Mouse (Mus musculus) hindbrain, embryonic 12.5 days (tissue): Measurements from ENCODE around the gene Rnf145. TPM values are rescaled to one million over a fixed set of nuclear protein-coding genes. Genes with fewer than 3 reads are reported as not detected.

Source experiments
- ATAC-seq: fragments of 200-750 bp; cut with Nextera tagmentation; 2 replicates; pipeline ENCODE4 v1.8.0; 2017; ENCODE audit warnings: moderate TSS enrichment; ENCODE audit not compliant: low FRiP score
- H3K27ac ChIP-seq: fragments of 300-500 bp; sonication (generic); 2 replicates; pipeline ENCODE4 v1.5.1; 2016; ENCODE audit warnings: mild to moderate bottlenecking
- H3K27me3 ChIP-seq: fragments of 300-500 bp; sonication (generic); 2 replicates; pipeline ENCODE4 v1.6.1; 2016; ENCODE audit warnings: mild to moderate bottlenecking
- H3K36me3 ChIP-seq: fragments of 300-500 bp; sonication (generic); 2 replicates; pipeline ENCODE4 v1.6.1; 2016; ENCODE audit warnings: mild to moderate bottlenecking
- H3K4me1 ChIP-seq: fragments of 300-500 bp; sonication (generic); 2 replicates; pipeline ENCODE4 v1.6.1; 2016
- H3K4me2 ChIP-seq: fragments of 300-500 bp; sonication (generic); replicated peaks from 2 replicates; pipeline ENCODE4 v1.6.1; 2016; ENCODE audit warnings: mild to moderate bottlenecking
- H3K4me3 ChIP-seq: fragments of 300-500 bp; sonication (generic); 2 replicates; pipeline ENCODE4 v1.5.1; 2016; ENCODE audit warnings: mild to moderate bottlenecking
- H3K9ac ChIP-seq: fragments of 300-500 bp; sonication (generic); 2 replicates; pipeline ENCODE4 v1.6.1; 2016; ENCODE audit warnings: mild to moderate bottlenecking, moderate library complexity
- H3K9me3 ChIP-seq: fragments of 300-500 bp; sonication (generic); replicated peaks from 2 replicates; pipeline ENCODE4 v1.6.1; 2016; ENCODE audit warnings: mild to moderate bottlenecking
- WGBS: fragments of 180-500 bp; shearing (Covaris S2); methylation state at CpG from one replicate; pipeline ENCODE4 v1.1.7; 2016; 5-methylcytosine and 5-hydroxymethylcytosine counted together
- polyA plus RNA-seq: library from polyadenylated mRNA; unstranded; fragments of >200 nt; fragmentation: Nextera tagmentation; extraction: Ambion mirVana; gene quantifications from 2 replicates; pipeline ENCODE4 v1.2.1, GENCODE M21; 2016

Gene Rnf145
- polyA plus RNA-seq, 1 experiment from 2014 or later: 131 TPM

GRCm38 (mm10) chr11:44529716-44530115 is 11.0 kb downstream of the Rnf145 start:
- Histone ChIP-seq H3K9me3 (no peaks in the 10 kb centered on the region), H3K27me3 (no peaks in the 10 kb centered on the region), H3K27ac (no peak overlapping the region), H3K4me3 (no peak overlapping the region), H3K4me2 (no peak overlapping the region), H3K36me3 (peaks cover 67% of the 10 kb centered on the region), H3K4me1 (no peaks in the 10 kb centered on the region; the same call in 1 of the 2 replicates), H3K9ac (no peak overlapping the region)
- ATAC-seq: no peak
- WGBS: 85% methylated on average over 5 of the region's 5 CpGs

GRCm38 (mm10) chr11:44530382-44530781 is 11.6 kb downstream of the Rnf145 start:
- H3K4me2 ChIP-seq: no peak overlapping the region
- 79% methylated on average over 8 of the region's 8 CpGs for WGBS
- no peak overlapping the region for H3K27ac ChIP-seq
- H3K9me3 ChIP-seq: no peaks in the 10 kb centered on the region
- H3K9ac ChIP-seq: no peak overlapping the region
- H3K4me1 ChIP-seq: no peaks in the 10 kb centered on the region; the same call in 1 of the 2 replicates
- ATAC-seq: no peak
- no peaks in the 10 kb centered on the region for H3K27me3 ChIP-seq
- no peak overlapping the region for H3K4me3 ChIP-seq
- H3K36me3 ChIP-seq: peaks cover 61% of the 10 kb centered on the region

DNA sequence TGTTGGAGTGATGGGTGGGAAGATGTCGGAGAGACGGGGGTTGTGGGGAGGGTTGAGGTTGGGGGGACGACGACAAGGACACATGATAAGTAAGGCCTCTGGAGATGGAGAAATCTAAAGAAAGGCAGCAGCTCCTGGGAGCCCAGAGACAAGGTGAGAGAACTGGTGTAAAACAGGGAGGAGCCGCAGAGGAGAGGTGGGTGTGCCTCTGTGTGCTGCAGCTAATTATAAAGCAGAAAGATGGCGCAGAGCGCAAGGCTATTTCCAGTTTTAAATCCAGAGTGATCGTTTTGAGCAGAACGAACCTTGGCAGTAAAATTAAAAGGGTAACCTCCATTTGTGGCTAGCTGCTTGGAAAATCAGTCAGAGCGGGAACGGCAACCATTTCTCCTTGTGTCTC is 12.1 kb downstream of the Rnf145 start:
- ATAC-seq: no peak
- Histone ChIP-seq H3K9me3 (no peaks in the 10 kb centered on the region), H3K4me1 (no peaks in the 10 kb centered on the region; the same call in 1 of the 2 replicates), H3K36me3 (peaks cover 58% of the 10 kb centered on the region), H3K27ac (no peak overlapping the region), H3K9ac (no peak overlapping the region), H3K27me3 (no peaks in the 10 kb centered on the region), H3K4me2 (no peak overlapping the region), H3K4me3 (no peak overlapping the region)
- WGBS: 96% methylated on average over 11 of the region's 11 CpGs

DNA sequence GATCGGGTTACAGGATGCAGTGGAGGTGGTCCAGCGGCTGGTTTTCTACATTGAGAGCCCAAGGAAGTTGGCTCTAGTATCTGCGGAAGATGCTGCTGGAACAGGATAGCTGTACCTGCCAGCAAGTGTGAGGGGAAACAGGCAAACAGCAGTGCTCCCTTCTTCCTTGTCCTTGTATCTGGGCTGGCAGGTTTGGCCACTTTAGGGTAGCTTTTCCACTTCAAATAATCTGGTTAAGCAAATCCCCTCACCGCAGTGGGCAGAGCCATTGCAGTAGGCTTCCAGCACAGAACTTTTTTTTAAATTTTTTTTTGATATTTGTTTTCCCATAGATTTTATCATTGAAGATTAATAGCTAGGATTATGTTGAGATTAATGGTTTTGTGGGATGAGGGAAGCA is 12.9 kb downstream of the Rnf145 start:
- H3K4me2 ChIP-seq: no peak overlapping the region
- 93% methylated on average over 4 of the region's 4 CpGs for WGBS
- no peak overlapping the region for H3K9ac ChIP-seq
- peaks cover 53% of the 10 kb centered on the region for H3K36me3 ChIP-seq
- no peak overlapping the region for H3K4me3 ChIP-seq
- no peaks in the 10 kb centered on the region; the same call in 1 of the 2 replicates for H3K4me1 ChIP-seq
- no peaks in the 10 kb centered on the region for H3K27me3 ChIP-seq
- H3K27ac ChIP-seq: no peak overlapping the region
- no peaks in the 10 kb centered on the region for H3K9me3 ChIP-seq
- no peak for ATAC-seq

GRCm38 (mm10) chr11:44532846-44533781 is 14.3 kb downstream of the Rnf145 start:
- 96% methylated on average over 17 of the region's 17 CpGs for WGBS
- ATAC-seq: no peak
- no peak overlapping the region for H3K4me3 ChIP-seq
- H3K27me3 ChIP-seq: no peaks in the 10 kb centered on the region
- H3K9ac ChIP-seq: no peak overlapping the region
- no peaks in the 10 kb centered on the region for H3K4me1 ChIP-seq
- no peak overlapping the region for H3K27ac ChIP-seq
- H3K36me3 ChIP-seq: peaks cover 54% of the 10 kb centered on the region
- no peak overlapping the region for H3K4me2 ChIP-seq
- no peaks in the 10 kb centered on the region for H3K9me3 ChIP-seq

- Histone ChIP-seq H3K36me3 (peaks cover 58% of the 10 kb centered on the region), H3K27ac (no peak overlapping the region)
- WGBS: 89% methylated on average over 12 of the region's 12 CpGs
Measured at GRCm38 (mm10) chr11:44534999-44535750, 16.4 kb downstream of the Rnf145 start.

GRCm38 (mm10) chr11:44537403-44537802 is 18.6 kb downstream of the Rnf145 start:
- no peaks in the 10 kb centered on the region for H3K27me3 ChIP-seq
- H3K27ac ChIP-seq: no peak overlapping the region
- H3K4me1 ChIP-seq: peaks cover 9% of the 10 kb centered on the region; the same call in 1 of the 2 replicates
- ATAC-seq: no peak
- H3K4me2 ChIP-seq: no peak overlapping the region
- no peak overlapping the region for H3K4me3 ChIP-seq
- no peak overlapping the region for H3K9ac ChIP-seq
- H3K36me3 ChIP-seq: peaks cover 55% of the 10 kb centered on the region
- H3K9me3 ChIP-seq: no peaks in the 10 kb centered on the region
- WGBS: 95% methylated on average over 7 of the region's 7 CpGs

More at GRCm38 (mm10) chr11:44534999-44535750, 16.4 kb downstream of the Rnf145 start:
- no peaks in the 10 kb centered on the region for H3K27me3 ChIP-seq
- no peak overlapping the region for H3K4me2 ChIP-seq
- no peak overlapping the region for H3K9ac ChIP-seq
- no peaks in the 10 kb centered on the region for H3K9me3 ChIP-seq
- ATAC-seq: no peak
- no peak overlapping the region for H3K4me3 ChIP-seq
- peaks cover 9% of the 10 kb centered on the region; the same call in 1 of the 2 replicates for H3K4me1 ChIP-seq

GRCm38 (mm10) chr11:44538101-44538500 is 19.3 kb downstream of the Rnf145 start:
- no peak overlapping the region for H3K4me3 ChIP-seq
- H3K4me2 ChIP-seq: no peak overlapping the region
- peaks cover 48% of the 10 kb centered on the region for H3K36me3 ChIP-seq
- H3K27ac ChIP-seq: no peak overlapping the region
- H3K9ac ChIP-seq: no peak overlapping the region
- no peak for ATAC-seq
- peaks cover 9% of the 10 kb centered on the region; the same call in 1 of the 2 replicates for H3K4me1 ChIP-seq
- H3K27me3 ChIP-seq: no peaks in the 10 kb centered on the region
- H3K9me3 ChIP-seq: no peaks in the 10 kb centered on the region
- 86% methylated on average over 3 of the region's 3 CpGs for WGBS

DNA sequence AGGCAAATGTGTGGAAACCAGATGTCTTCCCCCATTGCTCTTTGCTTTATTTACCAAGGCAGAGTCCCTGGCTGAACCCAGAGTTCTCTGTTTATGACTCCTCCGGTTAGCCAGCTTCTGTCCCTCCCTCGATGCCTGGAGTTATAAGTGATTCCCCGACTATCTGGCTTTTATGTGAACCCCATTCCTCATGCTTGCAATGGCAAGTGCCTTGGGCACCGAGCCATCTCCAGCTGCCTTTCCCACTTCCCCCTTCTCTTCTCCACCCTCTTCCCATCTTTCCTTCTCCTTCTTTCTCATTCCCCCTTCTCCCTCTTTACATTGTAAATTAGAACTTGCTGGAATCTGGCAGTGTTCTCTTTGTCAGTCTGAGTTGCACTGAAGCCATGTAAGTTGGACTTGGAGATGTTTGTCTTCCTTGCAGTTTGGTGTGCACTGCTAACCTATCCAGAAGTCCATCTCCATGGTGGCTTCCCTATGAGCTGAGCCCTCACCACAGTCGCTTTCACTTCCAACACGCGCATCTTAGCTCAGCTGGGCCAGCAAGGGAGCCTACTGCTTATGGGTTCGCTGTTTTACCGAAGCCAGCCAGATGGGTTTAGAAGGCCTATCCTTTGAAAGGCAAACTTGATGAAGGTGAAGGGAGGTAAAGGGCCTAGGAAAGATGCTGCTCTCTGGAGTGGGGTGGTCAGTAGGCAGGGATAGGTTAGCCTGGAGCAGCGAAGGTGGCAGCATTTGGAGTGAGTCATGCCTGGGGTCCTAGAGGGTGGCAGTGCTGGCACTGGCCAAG is 19.9 kb downstream of the Rnf145 start:
- no peaks in the 10 kb centered on the region for H3K9me3 ChIP-seq
- no peak overlapping the region for H3K4me2 ChIP-seq
- peaks cover 9% of the 10 kb centered on the region; the same call in 1 of the 2 replicates for H3K4me1 ChIP-seq
- no peak overlapping the region for H3K9ac ChIP-seq
- WGBS: 92% methylated on average over 10 of the region's 10 CpGs
- H3K4me3 ChIP-seq: no peak overlapping the region
- no peaks in the 10 kb centered on the region for H3K27me3 ChIP-seq
- H3K36me3 ChIP-seq: peaks cover 45% of the 10 kb centered on the region
- H3K27ac ChIP-seq: no peak overlapping the region
- no peak for ATAC-seq

GRCm38 (mm10) chr11:44539291-44539930 is 20.6 kb downstream of the Rnf145 start:
- Histone ChIP-seq H3K4me1 (peaks cover 9% of the 10 kb centered on the region; the same call in 1 of the 2 replicates), H3K27ac (no peak overlapping the region), H3K36me3 (peaks cover 46% of the 10 kb centered on the region), H3K27me3 (no peaks in the 10 kb centered on the region), H3K4me3 (no peak overlapping the region), H3K9ac (no peak overlapping the region), H3K9me3 (no peaks in the 10 kb centered on the region), H3K4me2 (no peak overlapping the region)
- WGBS: 65% methylated on average over 10 of the region's 10 CpGs
- no peak for ATAC-seq

DNA sequence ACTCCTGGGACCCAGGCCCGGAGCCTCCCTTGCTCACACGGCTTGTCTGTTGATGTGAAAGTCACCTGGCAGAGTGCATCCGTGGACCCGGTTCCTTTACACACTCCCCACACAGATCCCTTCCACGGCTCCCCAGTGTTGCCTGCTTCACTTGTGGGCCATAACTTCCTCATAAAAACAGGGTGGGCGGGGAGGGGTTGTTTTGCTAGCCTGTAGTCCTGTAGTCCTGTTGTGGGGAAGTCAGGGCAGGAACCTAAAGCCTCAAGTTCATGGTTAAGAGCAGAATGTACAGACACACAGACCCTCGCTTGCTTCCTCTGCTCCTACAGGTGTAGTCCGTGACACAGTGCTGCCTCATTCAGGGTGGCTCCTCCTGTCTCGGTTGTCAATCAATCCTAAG is 21.5 kb downstream of the Rnf145 start:
- H3K9ac ChIP-seq: no peak overlapping the region
- no peak overlapping the region for H3K4me2 ChIP-seq
- no peak for ATAC-seq
- H3K9me3 ChIP-seq: no peaks in the 10 kb centered on the region
- no peak overlapping the region for H3K27ac ChIP-seq
- no peaks in the 10 kb centered on the region for H3K27me3 ChIP-seq
- WGBS: 90% methylated on average over 9 of the region's 9 CpGs
- H3K36me3 ChIP-seq: peaks cover 54% of the 10 kb centered on the region
- H3K4me1 ChIP-seq: peaks cover 9% of the 10 kb centered on the region; the same call in 1 of the 2 replicates
- no peak overlapping the region for H3K4me3 ChIP-seq
